Mouse (Mus musculus) heart, embryonic 12.5 days (tissue): ENCODE results near the gene Elavl3. TPM values are rescaled to one million over a fixed set of nuclear protein-coding genes. Genes with fewer than 3 reads are reported as not detected.
"Not testable (repeated sequence)": the region's sequence is repeated elsewhere in the genome, so short reads cannot be mapped to it uniquely, and the experiment has no call there.

Experiments used
- ATAC-seq: fragments of 200-750 bp; cut with Nextera tagmentation; 2 replicates; pipeline ENCODE4 v1.8.0; 2017; ENCODE audit warnings: moderate TSS enrichment, moderate library complexity; ENCODE audit not compliant: insufficient number of reproducible peaks, low FRiP score
- H3K27ac ChIP-seq: fragments of 300-500 bp; sonication (generic); 2 replicates; pipeline ENCODE4 v1.5.1; 2016; ENCODE audit warnings: mild to moderate bottlenecking, moderate library complexity; ENCODE audit not compliant: poor library complexity, severe bottlenecking
- H3K27me3 ChIP-seq: fragments of 300-500 bp; sonication (generic); replicated peaks from 2 replicates; pipeline ENCODE4 v1.6.1; 2016; ENCODE audit warnings: mild to moderate bottlenecking, moderate library complexity
- H3K36me3 ChIP-seq: fragments of 300-500 bp; sonication (generic); 2 replicates; pipeline ENCODE4 v1.6.1; 2016; ENCODE audit warnings: mild to moderate bottlenecking, moderate library complexity
- H3K4me1 ChIP-seq: fragments of 300-500 bp; sonication (generic); replicated peaks from 2 replicates; pipeline ENCODE4 v1.6.1; 2016; ENCODE audit warnings: mild to moderate bottlenecking
- H3K4me2 ChIP-seq: fragments of 300-500 bp; sonication (generic); 2 replicates; pipeline ENCODE4 v1.6.1; 2016; ENCODE audit warnings: mild to moderate bottlenecking, moderate library complexity
- H3K4me3 ChIP-seq: fragments of 300-500 bp; sonication (generic); 2 replicates; pipeline ENCODE4 v1.5.1; 2016; ENCODE audit warnings: mild to moderate bottlenecking
- H3K9ac ChIP-seq: fragments of 300-500 bp; sonication (generic); 2 replicates; pipeline ENCODE4 v1.6.1; 2016; ENCODE audit warnings: mild to moderate bottlenecking, moderate library complexity
- H3K9me3 ChIP-seq: fragments of 300-500 bp; sonication (generic); replicated peaks from 2 replicates; pipeline ENCODE4 v1.6.1; 2016; ENCODE audit warnings: mild to moderate bottlenecking, moderate library complexity
- WGBS: fragments of 180-500 bp; shearing (Covaris S2); methylation state at CpG from one replicate; pipeline ENCODE4 v1.1.7; 2016; 5-methylcytosine and 5-hydroxymethylcytosine counted together
- polyA plus RNA-seq: library from polyadenylated mRNA; unstranded; fragments of >200 nt; fragmentation: Nextera tagmentation; extraction: Ambion mirVana; gene quantifications from 2 replicates; pipeline ENCODE4 v1.2.1, GENCODE M21; 2016

Elavl3 gene
- polyA plus RNA-seq, 1 experiment from 2014 or later = 0.40 TPM

DNA sequence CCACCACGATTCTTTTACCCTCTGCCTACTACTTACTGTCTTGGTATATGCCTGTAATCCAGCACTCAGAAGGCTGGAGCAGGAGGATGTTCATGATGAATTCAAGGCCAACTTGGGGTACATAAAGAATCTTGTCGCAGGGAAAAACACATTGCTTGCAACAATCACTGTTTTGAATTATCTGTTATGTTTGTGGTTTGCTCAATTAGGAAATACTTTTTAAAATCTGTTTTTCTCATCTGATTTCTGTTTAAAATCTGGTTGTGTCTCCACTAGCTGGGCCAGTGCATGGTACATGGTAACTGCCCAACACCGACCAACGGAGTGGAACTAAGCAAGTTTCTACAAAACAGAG, 32.8 kb upstream of the Elavl3 start:
- Histone ChIP-seq H3K36me3 (peaks cover 22% of the 10 kb centered on the region), H3K4me3 (peak overlapping the region; percentile 85), H3K9ac (peak overlapping the region; percentile 82), H3K4me1 (peaks cover 19% of the 10 kb centered on the region), H3K27me3 (no peaks in the 10 kb centered on the region), H3K27ac (peak overlapping the region; percentile 30; the same call in 1 of the 2 replicates), H3K4me2 (peak overlapping the region; percentile 83), H3K9me3 (no peaks in the 10 kb centered on the region)
- no peak for ATAC-seq
- 32% methylated on average over 4 of the region's 4 CpGs for WGBS

DNA sequence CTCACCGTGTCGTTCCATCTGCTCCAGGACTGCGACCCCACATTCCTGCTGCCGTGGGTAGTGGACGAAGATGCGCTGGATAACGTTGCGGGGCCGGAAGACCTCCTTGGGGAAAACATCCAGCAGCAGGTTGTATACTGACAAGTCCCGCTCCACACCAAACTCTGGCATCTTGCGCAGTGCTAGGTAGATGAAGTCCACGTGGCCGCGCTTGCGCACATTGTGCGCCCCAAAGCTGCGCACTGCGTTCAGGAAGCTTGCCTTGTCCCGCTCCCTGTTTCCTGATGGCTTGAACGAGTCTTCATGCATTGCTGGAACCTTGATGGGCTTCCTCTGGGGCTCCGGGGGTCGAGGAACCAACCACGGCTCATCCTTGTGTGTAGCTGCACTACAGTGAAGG, 24.4 kb upstream of the Elavl3 start:
- no peak overlapping the region for H3K9ac ChIP-seq
- H3K4me1 ChIP-seq = no peaks in the 10 kb centered on the region
- H3K4me2 ChIP-seq = no peak overlapping the region
- no peak overlapping the region for H3K27ac ChIP-seq
- 91% methylated on average over 23 of the region's 23 CpGs for WGBS
- ATAC-seq = no peak
- peaks cover 64% of the 10 kb centered on the region for H3K36me3 ChIP-seq
- no peak overlapping the region for H3K4me3 ChIP-seq
- H3K27me3 ChIP-seq = no peaks in the 10 kb centered on the region
- H3K9me3 ChIP-seq = no peaks in the 10 kb centered on the region

DNA sequence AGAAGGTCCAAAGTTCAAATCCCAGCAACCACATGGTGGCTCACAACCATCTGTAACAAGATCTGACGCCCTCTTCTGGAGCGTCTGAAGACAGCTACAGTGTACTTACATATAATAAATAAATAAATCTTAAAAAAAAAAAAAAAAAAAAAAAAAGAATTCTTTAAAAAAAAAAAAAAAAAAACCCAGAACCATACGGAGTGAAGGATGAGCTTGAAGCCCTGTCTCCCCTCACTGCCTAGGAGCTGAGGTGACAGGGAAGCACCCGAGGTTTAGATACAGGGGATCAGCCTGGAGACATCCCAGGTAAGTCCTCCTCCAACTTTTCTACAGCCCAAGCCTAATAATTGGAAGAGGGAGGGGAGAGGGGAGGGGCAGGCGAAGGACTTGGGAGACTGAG, 24.0 kb upstream of the Elavl3 start:
- WGBS = 73% methylated on average over 5 of the region's 5 CpGs
- not testable (repeated sequence) for H3K27me3 ChIP-seq, H3K9me3 ChIP-seq, H3K9ac ChIP-seq, H3K4me1 ChIP-seq, ATAC-seq, H3K27ac ChIP-seq, H3K4me2 ChIP-seq, H3K4me3 ChIP-seq
- peaks cover 64% of the 10 kb centered on the region for H3K36me3 ChIP-seq

DNA sequence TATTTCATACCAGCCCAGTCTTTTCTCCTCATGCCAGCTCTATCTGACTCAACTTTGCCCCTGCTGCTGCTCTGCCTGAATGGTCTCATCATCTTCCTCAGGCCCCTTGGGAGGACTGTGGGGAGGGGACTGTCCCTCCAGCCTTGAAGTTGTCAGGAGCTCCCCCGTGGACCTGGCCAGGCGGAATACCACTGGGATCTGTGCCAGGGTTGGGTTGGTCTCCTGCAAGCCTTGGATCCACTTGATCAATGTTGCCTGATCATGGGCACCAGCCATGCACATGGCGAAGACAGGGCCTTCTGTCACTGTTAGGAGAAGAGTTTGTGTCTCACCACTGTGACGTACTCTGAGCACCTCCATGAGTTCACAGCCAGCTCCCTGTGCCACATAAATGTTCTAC, 20.5 kb upstream of the Elavl3 start:
- Histone ChIP-seq H3K9ac (no peak overlapping the region), H3K4me1 (peaks cover 15% of the 10 kb centered on the region), H3K4me2 (no peak overlapping the region), H3K4me3 (no peak overlapping the region), H3K27me3 (no peaks in the 10 kb centered on the region), H3K36me3 (peaks cover 54% of the 10 kb centered on the region), H3K9me3 (no peaks in the 10 kb centered on the region), H3K27ac (no peak overlapping the region)
- no peak for ATAC-seq
- WGBS = 91% methylated on average over 4 of the region's 4 CpGs

DNA sequence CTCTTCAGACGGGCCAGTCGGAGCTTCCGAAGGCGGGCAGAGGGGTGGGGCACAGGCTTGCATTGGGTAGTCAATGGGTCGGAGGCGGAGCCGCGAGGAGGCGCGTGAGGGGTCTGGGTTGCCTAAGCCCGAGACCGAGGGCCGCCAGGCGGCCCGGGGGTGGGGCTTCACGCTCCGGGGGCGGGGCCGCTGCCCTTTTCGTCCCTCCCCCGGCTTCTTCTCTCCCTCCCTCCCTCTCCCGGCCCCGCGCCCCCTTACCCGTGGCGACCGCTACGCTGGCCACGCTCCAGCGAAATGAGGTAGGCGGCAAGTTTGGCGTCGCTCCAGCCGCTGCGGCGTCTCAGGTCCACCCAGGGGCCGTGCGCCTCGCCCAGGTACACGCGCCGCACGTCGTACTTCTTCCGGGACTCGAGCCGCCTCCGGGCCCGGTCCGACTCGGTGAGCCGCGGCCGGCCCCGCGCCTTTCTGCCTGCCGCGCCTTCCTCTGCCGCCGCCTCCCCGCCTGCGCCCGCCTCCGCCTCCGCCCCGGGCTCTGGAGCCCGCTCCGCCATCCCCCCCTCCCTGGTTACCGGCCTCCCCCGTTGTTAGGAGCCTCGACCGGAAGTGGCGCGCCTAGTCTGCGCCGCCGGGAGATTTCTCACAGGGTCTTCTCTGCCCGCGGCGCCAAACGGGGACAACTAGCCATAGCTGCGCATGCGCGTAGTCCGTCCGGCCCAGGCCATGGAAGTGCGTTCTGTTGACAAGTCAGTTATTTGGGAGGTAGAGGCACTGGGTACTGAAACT, 19.2 kb upstream of the Elavl3 start, which contains the start of the genes Gm49318 and Zfp653:
Gene Gm49318, minus strand, starts transcription at position 469 of the 783 bp plus-strand sequence.
Gene Zfp653, minus strand, starts transcription at position 586 of the 783 bp plus-strand sequence.
- Histone ChIP-seq H3K4me2 (peak within 1 kb of the TSS; percentile 72), H3K4me1 (peaks cover 15% of the 10 kb centered on the region), H3K4me3 (peak within 1 kb of the TSS; percentile 86), H3K27ac (peak within 1 kb of the TSS; percentile 98), H3K27me3 (no peaks in the 10 kb centered on the region), H3K9me3 (no peaks in the 10 kb centered on the region), H3K9ac (peak within 1 kb of the TSS; percentile 92), H3K36me3 (peaks cover 47% of the 10 kb centered on the region)
- ATAC-seq = peak; percentile 96
- under 1% methylated on average over 75 of the region's 87 CpGs for WGBS

DNA sequence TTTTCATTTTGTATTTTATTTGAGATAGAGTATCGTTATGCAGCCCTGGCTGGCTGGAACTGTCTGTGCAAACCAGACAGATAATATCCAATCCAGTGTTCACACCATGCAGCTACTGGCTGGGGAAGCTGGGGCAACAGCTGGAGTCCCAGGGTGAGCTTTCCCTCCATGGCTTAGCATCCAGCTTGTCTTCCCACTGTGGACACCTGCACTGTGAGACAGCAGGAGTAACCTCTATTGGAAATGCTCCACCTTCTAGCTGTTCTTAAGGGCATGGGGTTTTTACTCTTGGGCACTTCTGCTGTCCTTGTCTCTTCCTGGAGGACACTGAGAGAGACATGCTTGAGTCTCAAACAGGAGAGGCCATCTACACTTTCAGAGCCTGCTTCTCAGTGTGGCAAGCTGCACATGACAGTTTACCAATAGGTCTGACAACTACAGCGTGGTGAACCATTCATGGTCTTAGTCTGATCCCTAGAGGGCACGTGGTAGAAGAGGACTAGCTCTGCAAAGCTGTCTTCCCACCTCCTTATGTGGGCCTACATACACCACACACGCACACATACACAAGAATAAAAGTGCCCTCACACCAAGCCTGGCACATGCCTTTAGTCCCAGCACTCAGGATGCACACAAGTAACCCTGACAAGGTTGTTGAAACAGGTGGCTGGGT, 18.2 kb upstream of the Elavl3 start:
- Histone ChIP-seq H3K9ac (peak overlapping the region; percentile 58), H3K27me3 (no peaks in the 10 kb centered on the region), H3K4me2 (peak overlapping the region; percentile 72), H3K36me3 (peaks cover 53% of the 10 kb centered on the region), H3K27ac (peak overlapping the region; percentile 45), H3K4me3 (peak overlapping the region; percentile 86), H3K4me1 (peaks cover 15% of the 10 kb centered on the region), H3K9me3 (no peaks in the 10 kb centered on the region)
- no peak for ATAC-seq
- WGBS = 62% methylated on average over 4 of the region's 4 CpGs

DNA sequence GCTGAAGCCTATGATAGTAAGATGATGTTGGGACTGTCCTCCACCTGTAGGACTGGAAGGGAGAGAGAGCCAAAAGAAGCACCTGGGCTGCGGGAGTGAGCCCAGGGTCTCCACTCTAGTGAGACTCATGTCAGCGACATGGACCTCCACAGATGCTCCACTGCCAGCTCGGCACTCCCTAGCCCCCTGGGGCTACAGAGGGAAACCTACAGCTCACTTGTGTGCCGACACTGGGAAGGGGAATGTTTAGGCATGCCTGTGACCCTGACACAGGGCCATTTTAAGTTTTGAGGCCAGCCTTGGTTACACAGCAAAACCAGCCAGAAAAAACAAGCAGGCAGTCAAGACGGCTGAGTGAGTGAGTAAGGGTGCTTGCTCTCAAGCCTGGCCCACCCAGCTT, 15.4 kb upstream of the Elavl3 start:
- Histone ChIP-seq H3K9me3 (no peaks in the 10 kb centered on the region), H3K4me2 (no peak overlapping the region), H3K4me3 (no peak overlapping the region), H3K4me1 (peaks cover 15% of the 10 kb centered on the region), H3K36me3 (peaks cover 52% of the 10 kb centered on the region), H3K9ac (no peak overlapping the region), H3K27me3 (no peaks in the 10 kb centered on the region), H3K27ac (no peak overlapping the region)
- WGBS = 75% methylated on average over 5 of the region's 5 CpGs
- ATAC-seq = no peak

DNA sequence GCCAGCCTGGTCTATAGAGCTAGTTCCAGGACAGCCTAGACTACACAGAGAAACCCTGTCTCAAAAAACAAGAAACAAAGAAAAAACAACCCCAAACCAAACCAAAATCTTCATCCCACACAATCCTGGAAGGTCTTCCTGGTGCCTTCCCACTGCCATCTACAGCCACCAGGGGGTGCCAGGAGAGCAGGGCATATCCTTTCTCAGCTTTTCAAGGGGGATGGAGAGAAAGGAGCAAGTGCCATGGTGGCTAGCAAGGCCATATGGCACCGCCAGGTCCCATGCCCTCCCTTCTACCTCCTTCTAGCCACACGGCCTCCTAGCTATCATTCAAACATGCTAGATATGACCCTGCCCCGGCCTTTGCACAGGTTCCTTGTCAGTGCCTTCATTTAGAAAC, 14.6 kb upstream of the Elavl3 start:
- H3K4me2 ChIP-seq = no peak overlapping the region
- no peak for ATAC-seq
- peaks cover 15% of the 10 kb centered on the region for H3K4me1 ChIP-seq
- H3K9ac ChIP-seq = no peak overlapping the region
- no peaks in the 10 kb centered on the region for H3K27me3 ChIP-seq
- no peak overlapping the region for H3K4me3 ChIP-seq
- H3K9me3 ChIP-seq = no peaks in the 10 kb centered on the region
- 84% methylated on average over 3 of the region's 3 CpGs for WGBS
- H3K27ac ChIP-seq = no peak overlapping the region
- H3K36me3 ChIP-seq = peaks cover 58% of the 10 kb centered on the region

DNA sequence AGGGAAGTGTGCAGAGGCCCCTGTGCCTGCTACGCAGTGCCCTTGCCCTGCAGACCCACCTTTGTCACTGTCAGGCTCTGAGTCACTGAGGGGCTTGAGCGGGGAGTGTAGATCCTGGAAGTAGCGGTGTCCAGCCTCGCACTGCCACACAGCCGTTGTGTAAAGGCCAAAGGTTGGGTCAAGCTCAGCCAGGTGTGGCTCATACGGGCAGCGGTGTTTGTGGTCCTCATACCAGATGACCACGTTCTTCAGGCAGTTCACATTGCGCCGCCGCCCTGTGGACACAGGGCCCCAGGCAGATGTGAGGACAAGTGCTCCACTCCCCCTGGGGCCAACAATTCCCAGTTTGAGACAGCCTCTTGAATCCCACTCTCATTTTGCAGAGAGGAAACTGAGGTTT, 13.8 kb upstream of the Elavl3 start:
- Histone ChIP-seq H3K4me1 (peaks cover 15% of the 10 kb centered on the region), H3K4me3 (no peak overlapping the region), H3K9me3 (no peaks in the 10 kb centered on the region), H3K27me3 (no peaks in the 10 kb centered on the region), H3K36me3 (peaks cover 63% of the 10 kb centered on the region), H3K9ac (no peak overlapping the region), H3K4me2 (no peak overlapping the region), H3K27ac (no peak overlapping the region)
- no peak for ATAC-seq
- WGBS = 96% methylated on average over 11 of the region's 11 CpGs

DNA sequence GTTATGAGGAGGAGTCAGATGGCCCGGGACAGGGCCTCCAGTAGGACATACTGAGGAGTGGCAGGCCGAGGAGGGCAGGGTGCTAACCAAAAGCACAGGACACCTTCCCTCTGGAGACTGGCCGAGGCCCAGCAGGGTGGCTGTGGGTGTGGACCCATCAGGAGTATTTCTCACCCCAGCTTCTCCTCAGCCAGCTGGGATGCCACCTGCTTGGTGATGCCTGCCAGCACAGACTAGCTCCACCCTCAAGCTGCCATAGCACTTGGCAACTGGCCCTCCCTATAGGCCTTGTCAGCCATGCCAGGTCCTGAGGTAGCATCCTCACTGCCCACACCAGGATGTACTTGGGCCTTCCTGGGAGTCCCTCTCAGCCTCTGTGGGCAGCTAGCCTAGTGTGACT, 12.5 kb upstream of the Elavl3 start:
- Histone ChIP-seq H3K4me1 (0 out of 2 replicates have a peak, but pooled peaks cover 2% of the 10 kb centered on the region), H3K4me2 (no peak overlapping the region), H3K36me3 (peaks cover 69% of the 10 kb centered on the region), H3K9ac (no peak overlapping the region), H3K27me3 (no peaks in the 10 kb centered on the region), H3K27ac (no peak overlapping the region), H3K4me3 (no peak overlapping the region), H3K9me3 (no peaks in the 10 kb centered on the region)
- no peak for ATAC-seq
- 88% methylated on average over 3 of the region's 3 CpGs for WGBS

DNA sequence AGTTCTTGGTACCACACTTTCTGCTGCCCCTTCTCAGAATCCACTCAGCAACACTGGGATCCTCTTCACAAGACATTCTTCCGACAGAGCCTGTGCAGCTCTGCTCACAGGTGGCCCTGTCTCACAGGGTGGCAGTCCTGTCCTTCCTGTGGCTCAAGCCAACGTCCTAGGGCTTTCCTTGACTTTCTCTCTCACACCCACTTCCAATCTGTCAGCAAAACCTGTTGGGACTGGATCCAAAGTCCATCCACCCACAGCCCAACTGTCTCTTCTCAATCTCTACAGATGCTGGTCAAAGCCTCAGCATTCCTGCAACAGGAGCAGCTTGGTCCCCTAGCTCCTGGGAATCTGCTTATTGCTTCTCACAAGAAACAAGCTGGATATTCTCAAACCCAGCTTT, 9.5 kb upstream of the Elavl3 start:
- 54% methylated on average over 2 of the region's 2 CpGs for WGBS
- Histone ChIP-seq H3K27ac (no peak overlapping the region), H3K4me1 (no peaks in the 10 kb centered on the region), H3K4me2 (no peak overlapping the region), H3K4me3 (no peak overlapping the region), H3K27me3 (peaks cover 2% of the 10 kb centered on the region; the same call in 1 of the 2 replicates), H3K9me3 (no peaks in the 10 kb centered on the region), H3K9ac (no peak overlapping the region), H3K36me3 (peaks cover 76% of the 10 kb centered on the region)
- ATAC-seq = no peak
